Mouse (Mus musculus): ENCODE results near the gene Slc16a2. TPM values are rescaled to one million over a fixed set of nuclear protein-coding genes. Genes with fewer than 3 reads are reported as not detected.

The Slc16a2 gene
- polyA plus RNA-seq, 2 experiments = 44.1 to 53.3 TPM

DNA sequence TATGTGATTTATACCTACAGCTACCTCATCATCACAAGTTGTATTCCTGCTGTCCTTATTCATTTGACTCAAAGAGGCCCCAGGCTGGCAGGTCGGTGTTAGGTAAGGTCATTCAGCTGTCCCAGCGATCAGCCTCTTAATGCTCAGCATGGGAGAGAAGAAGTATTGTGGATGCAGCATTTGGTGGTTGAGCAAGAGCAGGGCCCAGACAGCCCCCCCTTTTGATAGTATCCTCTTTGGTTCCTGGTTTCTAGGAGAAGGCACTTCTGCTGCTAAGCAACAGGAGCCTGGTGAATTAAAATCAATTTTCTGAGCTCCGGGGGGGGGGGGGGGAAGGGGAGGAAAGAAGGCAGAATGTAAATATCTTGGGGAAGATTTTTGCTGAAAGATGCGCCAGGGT lies 162.8 kb downstream of the Slc16a2 start:
- H3K4me3 ChIP-seq (replicated peaks; ENCODE audit: low read length) = no peak overlapping the region
- no peaks in the 10 kb centered on the region for H3K36me3 ChIP-seq (ENCODE audit: control insufficient read depth, insufficient read depth, low read length)
- no peak for DNase-seq (ENCODE audit: low spot score)
- H3K27ac ChIP-seq (replicated peaks; ENCODE audit: low read depth, low read length) = no peak overlapping the region
- 79% methylated on average over 4 of the region's 4 CpGs for WGBS
- TF ChIP-seq POLR2A (IDR thresholded peaks at IDR 0.05; ENCODE audit: borderline replicate concordance, extremely low read depth, insufficient read depth, insufficient read length) = no peak
- no peaks in the 10 kb centered on the region for H3K27me3 ChIP-seq (ENCODE audit: control insufficient read depth, insufficient read depth, low read length)
- H3K9me3 ChIP-seq (ENCODE audit: control insufficient read depth, low read length) = no peaks in the 10 kb centered on the region
- no peak overlapping the region for H3K9ac ChIP-seq (ENCODE audit: low read depth, low read length, severe bottlenecking)
- no peak overlapping the region for H3K4me2 ChIP-seq (replicated peaks; ENCODE audit: low read depth, low read length, severe bottlenecking)
- ATAC-seq (ENCODE audit: low FRiP score, low read depth) = no peak
- H3K4me1 ChIP-seq (ENCODE audit: control insufficient read depth, insufficient read depth, low read length) = no peaks in the 10 kb centered on the region

DNA sequence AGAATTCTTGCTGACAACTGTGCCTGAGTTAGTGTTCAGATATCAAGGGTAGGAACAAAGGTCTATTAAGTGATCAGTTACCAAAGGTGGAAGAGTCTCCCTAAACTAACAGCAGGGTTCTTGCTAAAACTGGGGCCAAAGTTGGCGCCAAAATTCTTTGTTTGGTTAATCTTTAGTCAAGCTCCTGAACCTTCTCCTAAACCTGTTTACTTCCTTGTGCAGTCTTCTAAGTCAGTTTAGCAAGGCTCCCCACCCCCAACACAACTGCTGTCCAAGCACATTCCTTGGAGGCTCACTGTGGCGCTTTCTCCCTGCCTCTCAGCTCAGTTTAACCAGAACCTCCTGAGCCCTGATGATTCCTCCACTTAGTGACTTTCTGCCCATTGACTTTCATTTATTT lies 168.8 kb downstream of the Slc16a2 start:
- H3K36me3 ChIP-seq (ENCODE audit: control insufficient read depth, insufficient read depth, low read length) = no peaks in the 10 kb centered on the region
- ATAC-seq (ENCODE audit: low FRiP score, low read depth) = no peak
- TF ChIP-seq POLR2A (IDR thresholded peaks at IDR 0.05; ENCODE audit: borderline replicate concordance, extremely low read depth, insufficient read depth, insufficient read length) = no peak
- peak; percentile 6 for DNase-seq (ENCODE audit: low spot score)
- H3K4me1 ChIP-seq (ENCODE audit: control insufficient read depth, insufficient read depth, low read length) = no peaks in the 10 kb centered on the region
- H3K27me3 ChIP-seq (ENCODE audit: control insufficient read depth, insufficient read depth, low read length) = no peaks in the 10 kb centered on the region
- no peak overlapping the region for H3K4me2 ChIP-seq (replicated peaks; ENCODE audit: low read depth, low read length, severe bottlenecking)
- no peak overlapping the region for H3K27ac ChIP-seq (replicated peaks; ENCODE audit: low read depth, low read length)
- WGBS = 30% methylated on average over 2 of the region's 2 CpGs
- H3K9me3 ChIP-seq (ENCODE audit: control insufficient read depth, low read length) = no peaks in the 10 kb centered on the region
- H3K4me3 ChIP-seq (replicated peaks; ENCODE audit: low read length) = no peak overlapping the region
- no peak overlapping the region for H3K9ac ChIP-seq (ENCODE audit: low read depth, low read length, severe bottlenecking)

DNA sequence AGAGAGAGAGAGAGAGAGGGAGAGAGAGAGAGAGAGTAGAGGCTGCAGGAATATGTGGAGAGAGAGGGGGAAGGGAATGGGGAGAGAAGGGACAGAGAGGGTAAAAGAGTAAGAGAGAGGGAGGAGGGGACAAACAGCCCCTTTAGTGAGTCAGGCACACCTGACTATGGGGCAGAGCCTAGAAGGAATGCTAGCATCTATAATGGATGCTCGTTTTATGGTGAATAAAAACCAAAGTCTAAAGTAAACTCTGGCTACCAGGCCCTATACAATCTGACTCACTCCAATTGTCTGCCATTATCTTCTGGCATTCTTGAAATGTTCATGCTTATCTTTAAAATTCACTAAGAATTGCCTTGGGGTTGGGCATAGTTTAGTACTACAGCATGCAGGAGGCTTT lies 169.7 kb downstream of the Slc16a2 start:
- Histone ChIP-seq H3K27me3 (ENCODE audit: control insufficient read depth, insufficient read depth, low read length) (no peaks in the 10 kb centered on the region), H3K9me3 (ENCODE audit: control insufficient read depth, low read length) (no peaks in the 10 kb centered on the region)
- TF ChIP-seq POLR2A (IDR thresholded peaks at IDR 0.05; ENCODE audit: borderline replicate concordance, extremely low read depth, insufficient read depth, insufficient read length) = no peak

More for the DNA sequence above, 169.7 kb downstream of the Slc16a2 start:
- ATAC-seq (ENCODE audit: low FRiP score, low read depth) (no peak), DNase-seq (ENCODE audit: low spot score) (no peak)
- H3K4me3 ChIP-seq (replicated peaks; ENCODE audit: low read length) = no peak overlapping the region
- no peak overlapping the region for H3K4me2 ChIP-seq (replicated peaks; ENCODE audit: low read depth, low read length, severe bottlenecking)
- no peaks in the 10 kb centered on the region for H3K36me3 ChIP-seq (ENCODE audit: control insufficient read depth, insufficient read depth, low read length)
- WGBS = 55% methylated on average over 1 of the region's 1 CpGs
- H3K4me1 ChIP-seq (ENCODE audit: control insufficient read depth, insufficient read depth, low read length) = no peaks in the 10 kb centered on the region
- no peak overlapping the region for H3K9ac ChIP-seq (ENCODE audit: low read depth, low read length, severe bottlenecking)
- no peak overlapping the region for H3K27ac ChIP-seq (replicated peaks; ENCODE audit: low read depth, low read length)

Other genes starting within 250 kb of the Slc16a2 start
- gene Zcchc13, start 191.4 kb downstream of the Slc16a2 start, polyA plus RNA-seq (2012; rRNA removed) = not detected in 2 replicates
- gene Zcchc13, start 191.4 kb downstream of the Slc16a2 start, polyA plus RNA-seq (2014; fragmentation: Nextera tagmentation; extraction: Ambion mirVana) = not detected in 2 replicates
- 19.3 and 21.5 TPM in 2 replicates for gene Rlim, start 159.3 kb upstream of the Slc16a2 start, polyA plus RNA-seq (2012; rRNA removed)
- 32.6 and 34.7 TPM in 2 replicates for gene Rlim, start 159.3 kb upstream of the Slc16a2 start, polyA plus RNA-seq (2014; fragmentation: Nextera tagmentation; extraction: Ambion mirVana)

Data from limb, embryonic 14.5 days (tissue).